Mouse (Mus musculus) lung, embryonic 15.5 days (tissue): ENCODE measurements around the gene Per1. TPM values are rescaled to one million over a fixed set of nuclear protein-coding genes. Genes with fewer than 3 reads are reported as not detected.

ENCODE experiments used
- ATAC-seq: fragments of 200-750 bp; cut with Nextera tagmentation; 2 replicates; pipeline ENCODE4 v1.8.0; 2017; ENCODE audit warnings: moderate number of reproducible peaks, borderline replicate concordance; ENCODE audit not compliant: low FRiP score, low TSS enrichment; ENCODE audit errors: extremely low read depth
- H3K27ac ChIP-seq: fragments of 300-500 bp; sonication (generic); 2 replicates; pipeline ENCODE4 v1.5.1; 2015; ENCODE audit warnings: moderate library complexity, mild to moderate bottlenecking, inconsistent platforms
- H3K27me3 ChIP-seq: fragments of 300-500 bp; sonication (generic); 2 replicates; pipeline ENCODE4 v1.6.1; 2015; ENCODE audit warnings: inconsistent platforms
- H3K36me3 ChIP-seq: fragments of 300-500 bp; sonication (generic); 2 replicates; pipeline ENCODE4 v1.6.1; 2015; ENCODE audit warnings: inconsistent platforms
- H3K4me1 ChIP-seq: fragments of 300-500 bp; sonication (generic); 2 replicates; pipeline ENCODE4 v1.6.1; 2015; ENCODE audit warnings: inconsistent platforms
- H3K4me2 ChIP-seq: fragments of 300-500 bp; sonication (generic); 2 replicates; pipeline ENCODE4 v1.6.1; 2015; ENCODE audit warnings: inconsistent platforms, mild to moderate bottlenecking, moderate library complexity
- H3K4me3 ChIP-seq: fragments of 300-500 bp; sonication (generic); 2 replicates; pipeline ENCODE4 v1.5.1; 2015; ENCODE audit warnings: mild to moderate bottlenecking, inconsistent platforms
- H3K9ac ChIP-seq: fragments of 300-500 bp; sonication (generic); 2 replicates; pipeline ENCODE4 v1.6.1; 2015; ENCODE audit warnings: inconsistent platforms
- H3K9me3 ChIP-seq: fragments of 300-500 bp; sonication (generic); 2 replicates; pipeline ENCODE4 v1.6.1; 2016; ENCODE audit warnings: inconsistent platforms
- WGBS: fragments of 180-500 bp; shearing (Covaris S2); methylation state at CpG from one replicate; pipeline ENCODE4 v1.1.7; 2015; 5-methylcytosine and 5-hydroxymethylcytosine counted together
- polyA plus RNA-seq: library from polyadenylated mRNA; unstranded; fragments of >200 nt; fragmentation: Nextera tagmentation; extraction: Ambion mirVana; gene quantifications from 2 replicates; pipeline ENCODE4 v1.2.1, GENCODE M21; 2015

Gene Per1
- polyA plus RNA-seq, 1 experiment from 2014 or later: 24.0 TPM

GRCm38 (mm10) chr11:69096987-69097900, 2.2 kb downstream of the Per1 start:
- WGBS: 1% methylated on average over 28 of the region's 29 CpGs
- Histone ChIP-seq H3K4me2 (peak overlapping the region; percentile 92), H3K4me1 (peaks cover 40% of the 10 kb centered on the region)

DNA sequence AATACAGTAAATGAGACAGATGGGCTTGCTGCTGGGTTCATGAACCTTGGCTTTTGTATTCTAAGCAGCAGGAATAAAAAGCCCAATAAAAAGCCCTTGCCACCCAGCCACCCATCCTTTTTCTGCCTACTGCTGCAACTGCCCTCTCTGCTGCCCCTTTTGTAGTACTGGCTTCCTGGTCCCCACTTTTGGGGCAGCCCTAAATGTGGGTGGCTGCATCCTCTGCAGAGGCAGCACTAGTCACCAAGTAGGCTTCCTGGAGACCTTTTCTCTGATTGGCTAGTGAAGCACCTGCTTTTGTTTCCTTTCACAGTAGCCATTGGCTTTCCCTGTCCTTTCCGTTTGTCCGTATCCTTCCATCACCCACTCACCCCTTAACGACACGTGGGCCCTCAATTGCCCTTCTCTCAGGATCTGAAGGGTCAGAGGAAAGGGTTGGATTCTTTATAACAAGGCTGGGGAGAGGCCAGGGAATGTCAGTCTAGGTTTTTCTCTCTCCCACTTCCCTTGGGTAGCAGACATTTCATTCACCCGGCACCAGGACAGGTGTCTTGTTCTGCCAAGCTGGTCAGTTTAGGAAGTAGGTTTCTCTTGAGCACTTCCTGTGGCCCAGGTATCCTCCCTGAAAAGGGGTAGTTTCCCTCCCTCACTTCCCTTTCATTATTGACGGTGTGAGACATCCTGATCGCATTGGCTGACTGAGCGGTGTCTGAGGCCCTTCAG, 3.2 kb downstream of the Per1 start:
- H3K4me2 ChIP-seq: peak overlapping the region; percentile 92
- H3K9ac ChIP-seq: peak overlapping the region; percentile 42
- peak overlapping the region; percentile 98 for H3K27ac ChIP-seq
- H3K27me3 ChIP-seq: no peaks in the 10 kb centered on the region
- WGBS: 17% methylated on average over 8 of the region's 8 CpGs
- ATAC-seq: no peak
- H3K36me3 ChIP-seq: peaks cover 29% of the 10 kb centered on the region
- no peaks in the 10 kb centered on the region for H3K9me3 ChIP-seq
- peaks cover 40% of the 10 kb centered on the region for H3K4me1 ChIP-seq
- H3K4me3 ChIP-seq: peak overlapping the region; percentile 69

More at GRCm38 (mm10) chr11:69096987-69097900, 2.2 kb downstream of the Per1 start:
- H3K27me3 ChIP-seq: no peaks in the 10 kb centered on the region
- peak overlapping the region; percentile 69 for H3K4me3 ChIP-seq
- peaks cover 25% of the 10 kb centered on the region for H3K36me3 ChIP-seq
- peak; percentile 69 for ATAC-seq
- H3K9ac ChIP-seq: peak overlapping the region; percentile 84
- peak overlapping the region; percentile 98 for H3K27ac ChIP-seq
- no peaks in the 10 kb centered on the region for H3K9me3 ChIP-seq

DNA sequence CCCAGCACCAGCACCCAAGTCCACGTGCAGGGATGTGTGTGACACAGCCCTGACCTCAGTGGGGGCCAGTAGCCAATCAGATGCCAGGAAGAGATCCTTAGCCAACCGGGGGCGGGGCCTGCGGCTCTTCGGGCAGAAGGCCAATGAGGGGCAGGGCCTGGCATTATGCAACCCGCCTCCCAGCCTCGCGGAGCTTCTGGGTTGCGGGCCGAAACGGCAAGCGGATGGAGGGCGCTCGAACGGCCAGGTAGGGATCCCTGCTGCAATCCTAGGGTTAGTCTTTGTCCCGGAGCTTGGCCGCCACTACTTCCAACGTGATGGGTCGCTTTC, 3.7 kb downstream of the Per1 start:
- ATAC-seq: peak; percentile 8; the same call in 1 of the 2 replicates
- Histone ChIP-seq H3K27me3 (no peaks in the 10 kb centered on the region), H3K4me2 (peak overlapping the region; percentile 92), H3K36me3 (peaks cover 35% of the 10 kb centered on the region), H3K4me3 (peak overlapping the region; percentile 69), H3K27ac (peak overlapping the region; percentile 98), H3K9me3 (no peaks in the 10 kb centered on the region), H3K4me1 (peaks cover 40% of the 10 kb centered on the region), H3K9ac (peak overlapping the region; percentile 65)
- under 1% methylated on average over 19 of the region's 19 CpGs for WGBS

DNA sequence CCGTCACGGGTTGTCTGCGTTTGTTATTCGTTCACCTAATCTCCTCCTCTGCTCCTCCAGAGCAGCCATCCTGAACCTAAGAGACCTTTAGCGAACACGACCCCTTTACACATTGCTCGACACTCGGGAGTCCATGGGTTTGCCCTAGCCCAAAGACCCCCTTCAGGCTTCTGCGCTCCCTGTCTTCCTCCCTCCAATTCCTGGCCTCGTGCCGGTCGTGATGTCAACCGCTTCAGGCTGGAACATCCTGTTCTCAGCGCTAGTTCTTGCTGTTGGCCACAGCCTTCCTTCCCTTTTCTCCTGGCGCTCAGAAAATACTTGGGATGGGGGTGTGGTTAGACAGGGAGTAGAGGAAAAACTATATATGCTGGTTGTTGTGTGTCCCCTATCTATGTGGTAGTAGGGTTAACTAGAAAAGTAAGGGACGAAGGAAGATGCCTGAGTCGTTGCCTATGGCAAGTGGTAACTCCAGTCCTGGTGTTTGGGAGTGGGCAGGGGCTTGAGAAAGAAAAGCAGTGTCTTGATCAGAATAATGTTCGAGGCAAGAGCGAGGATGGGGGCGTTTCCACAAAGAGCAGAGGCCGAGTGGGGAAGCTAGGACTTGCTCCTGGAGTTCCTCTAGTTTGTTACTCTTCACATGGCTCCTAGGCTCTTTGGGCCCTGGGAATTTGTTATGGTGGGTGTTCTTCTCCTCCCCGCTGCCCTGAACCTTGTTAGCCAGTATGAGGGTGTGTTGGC, 4.3 kb downstream of the Per1 start:
- peaks cover 41% of the 10 kb centered on the region for H3K36me3 ChIP-seq
- under 1% methylated on average over 22 of the region's 22 CpGs for WGBS
- H3K9ac ChIP-seq: peak overlapping the region; percentile 65
- no peaks in the 10 kb centered on the region for H3K27me3 ChIP-seq
- ATAC-seq: no peak
- no peaks in the 10 kb centered on the region for H3K9me3 ChIP-seq
- peak overlapping the region; percentile 98 for H3K27ac ChIP-seq
- peak overlapping the region; percentile 92 for H3K4me2 ChIP-seq
- H3K4me1 ChIP-seq: peaks cover 34% of the 10 kb centered on the region
- peak overlapping the region; percentile 69 for H3K4me3 ChIP-seq

DNA sequence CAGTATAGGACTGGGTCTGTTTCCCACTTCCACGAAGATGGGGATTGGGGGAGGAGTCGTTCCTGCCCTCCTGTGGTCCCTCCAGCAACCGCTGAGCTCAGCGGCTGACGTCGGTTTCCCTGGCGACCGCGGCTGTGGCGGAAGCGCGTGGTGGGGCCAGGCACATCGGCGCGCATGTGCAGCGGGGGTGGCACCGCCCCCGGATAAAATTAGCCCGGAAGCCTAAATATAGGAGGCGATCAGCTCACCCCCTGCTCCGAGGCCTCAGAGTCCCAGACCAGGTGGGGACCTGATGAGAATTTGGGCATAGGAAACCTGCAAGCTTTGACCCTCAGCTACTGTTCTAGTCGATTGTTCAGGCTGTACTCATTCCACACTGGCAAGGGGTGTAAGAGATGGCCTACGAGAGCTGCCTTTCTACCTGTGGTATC, 4.9 kb downstream of the Per1 start:
- Histone ChIP-seq H3K9me3 (no peaks in the 10 kb centered on the region), H3K4me2 (peak overlapping the region; percentile 92), H3K4me3 (peak overlapping the region; percentile 69), H3K36me3 (peaks cover 47% of the 10 kb centered on the region), H3K27me3 (no peaks in the 10 kb centered on the region), H3K9ac (peak overlapping the region; percentile 65), H3K4me1 (peaks cover 32% of the 10 kb centered on the region), H3K27ac (peak overlapping the region; percentile 98)
- WGBS: under 1% methylated on average over 23 of the region's 23 CpGs
- ATAC-seq: peak; percentile 7; the same call in 1 of the 2 replicates

DNA sequence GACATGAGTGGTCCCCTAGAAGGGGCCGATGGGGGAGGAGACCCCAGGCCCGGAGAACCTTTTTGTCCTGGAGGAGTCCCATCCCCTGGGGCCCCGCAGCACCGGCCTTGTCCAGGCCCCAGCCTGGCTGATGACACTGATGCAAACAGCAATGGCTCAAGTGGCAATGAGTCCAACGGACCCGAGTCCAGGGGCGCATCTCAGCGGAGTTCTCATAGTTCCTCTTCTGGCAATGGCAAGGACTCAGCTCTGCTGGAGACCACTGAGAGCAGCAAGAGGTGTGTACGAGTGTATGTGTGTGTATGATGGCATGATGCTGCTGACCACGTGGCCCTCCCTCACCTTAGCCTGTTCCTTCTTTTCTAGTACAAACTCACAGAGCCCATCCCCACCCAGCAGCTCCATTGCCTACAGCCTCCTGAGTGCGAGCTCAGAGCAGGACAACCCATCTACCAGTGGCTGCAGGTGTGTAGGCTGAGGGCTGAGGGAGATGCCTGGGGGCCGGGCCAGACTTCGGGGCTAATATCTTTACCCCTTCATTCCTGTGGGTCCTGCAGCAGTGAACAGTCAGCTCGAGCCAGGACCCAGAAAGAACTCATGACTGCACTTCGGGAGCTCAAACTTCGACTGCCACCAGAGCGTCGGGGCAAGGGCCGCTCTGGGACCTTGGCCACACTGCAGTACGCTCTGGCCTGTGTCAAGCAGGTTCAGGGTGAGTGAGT, 5.8 kb downstream of the Per1 start:
- WGBS: 85% methylated on average over 20 of the region's 20 CpGs
- peak overlapping the region; percentile 65; the same call in 1 of the 2 replicates for H3K9ac ChIP-seq
- no peak for ATAC-seq
- H3K36me3 ChIP-seq: peaks cover 55% of the 10 kb centered on the region
- H3K4me3 ChIP-seq: peak overlapping the region; percentile 69; the same call in 1 of the 2 replicates
- no peaks in the 10 kb centered on the region for H3K9me3 ChIP-seq
- H3K27me3 ChIP-seq: no peaks in the 10 kb centered on the region
- peak overlapping the region; percentile 92 for H3K4me2 ChIP-seq
- H3K4me1 ChIP-seq: peaks cover 32% of the 10 kb centered on the region
- 0 out of 2 replicates have a peak overlapping the region, but pooled peaks have one; percentile 41 for H3K27ac ChIP-seq

DNA sequence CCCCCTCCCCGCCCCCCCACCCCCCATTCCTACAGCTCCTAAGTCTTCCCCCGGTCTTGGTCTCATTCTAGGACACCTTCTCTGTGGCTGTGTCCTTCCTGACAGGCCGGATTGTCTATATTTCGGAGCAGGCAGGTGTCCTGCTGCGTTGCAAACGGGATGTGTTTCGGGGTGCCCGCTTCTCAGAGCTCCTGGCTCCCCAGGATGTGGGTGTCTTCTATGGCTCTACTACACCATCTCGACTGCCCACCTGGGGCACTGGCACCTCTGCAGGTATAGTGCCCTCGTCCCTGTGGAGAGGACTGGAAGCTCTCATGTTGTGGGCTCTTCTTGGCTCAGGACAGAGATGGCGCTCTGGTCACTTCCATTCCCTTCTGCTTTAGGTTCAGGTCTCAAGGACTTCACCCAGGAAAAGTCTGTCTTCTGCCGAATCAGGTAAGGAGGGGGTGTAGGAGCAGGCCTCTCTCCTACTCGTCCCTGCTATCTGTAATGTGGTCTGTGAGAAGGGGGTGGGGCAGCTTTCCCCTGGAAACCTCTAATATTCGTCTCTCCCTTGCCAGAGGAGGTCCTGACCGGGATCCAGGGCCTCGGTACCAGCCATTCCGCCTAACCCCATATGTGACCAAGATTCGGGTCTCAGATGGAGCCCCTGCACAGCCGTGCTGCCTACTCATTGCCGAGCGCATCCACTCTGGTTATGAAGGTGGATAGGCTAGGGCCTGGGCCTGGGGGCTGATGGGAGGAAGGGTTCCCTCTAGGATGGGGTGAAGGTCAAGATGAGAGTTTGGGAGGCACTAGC, 6.8 kb downstream of the Per1 start:
- peaks cover 32% of the 10 kb centered on the region for H3K4me1 ChIP-seq
- 86% methylated on average over 21 of the region's 21 CpGs for WGBS
- H3K9ac ChIP-seq: no peak overlapping the region
- no peaks in the 10 kb centered on the region for H3K27me3 ChIP-seq
- ATAC-seq: no peak
- H3K36me3 ChIP-seq: peaks cover 65% of the 10 kb centered on the region
- H3K27ac ChIP-seq: no peak overlapping the region
- no peaks in the 10 kb centered on the region for H3K9me3 ChIP-seq
- H3K4me3 ChIP-seq: no peak overlapping the region
- H3K4me2 ChIP-seq: no peak overlapping the region

DNA sequence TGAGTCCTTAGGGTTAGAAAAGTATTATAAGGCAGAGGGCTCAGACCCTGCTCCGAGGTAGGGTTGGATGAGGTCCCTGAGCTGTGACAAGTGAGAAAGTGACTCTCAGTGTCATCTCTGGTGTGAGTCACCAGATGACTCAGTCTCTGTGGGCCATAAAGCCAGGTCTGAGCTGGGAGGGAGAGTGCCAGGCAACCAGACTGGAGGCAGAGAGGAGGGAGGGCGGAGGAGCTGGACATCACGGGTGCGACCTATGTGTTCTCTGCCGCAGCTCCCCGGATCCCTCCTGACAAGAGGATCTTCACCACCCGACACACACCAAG, 7.3 kb downstream of the Per1 start:
- H3K27ac ChIP-seq: no peak overlapping the region
- 91% methylated on average over 7 of the region's 7 CpGs for WGBS
- H3K4me3 ChIP-seq: no peak overlapping the region
- no peaks in the 10 kb centered on the region for H3K9me3 ChIP-seq
- H3K27me3 ChIP-seq: no peaks in the 10 kb centered on the region
- peaks cover 71% of the 10 kb centered on the region for H3K36me3 ChIP-seq
- H3K4me1 ChIP-seq: peaks cover 32% of the 10 kb centered on the region
- no peak overlapping the region for H3K9ac ChIP-seq
- ATAC-seq: no peak
- no peak overlapping the region for H3K4me2 ChIP-seq

DNA sequence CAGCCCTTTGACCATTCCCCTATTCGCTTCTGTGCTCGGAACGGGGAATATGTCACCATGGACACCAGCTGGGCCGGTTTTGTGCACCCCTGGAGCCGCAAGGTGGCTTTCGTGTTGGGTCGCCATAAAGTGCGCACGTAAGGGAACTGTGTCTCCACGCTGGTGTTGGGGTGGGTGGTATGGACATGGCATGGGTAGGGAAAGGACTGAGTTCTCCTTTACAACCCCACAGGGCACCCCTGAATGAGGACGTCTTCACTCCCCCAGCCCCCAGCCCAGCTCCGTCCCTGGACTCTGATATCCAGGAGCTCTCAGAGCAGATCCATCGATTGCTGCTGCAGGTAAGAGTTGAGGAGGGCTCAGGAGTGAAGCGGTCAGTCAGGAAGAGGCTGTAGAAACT, 8.1 kb downstream of the Per1 start:
- no peak overlapping the region for H3K27ac ChIP-seq
- no peak overlapping the region for H3K9ac ChIP-seq
- H3K27me3 ChIP-seq: no peaks in the 10 kb centered on the region
- WGBS: 95% methylated on average over 14 of the region's 14 CpGs
- H3K4me2 ChIP-seq: no peak overlapping the region
- peaks cover 24% of the 10 kb centered on the region for H3K4me1 ChIP-seq
- ATAC-seq: no peak
- peaks cover 78% of the 10 kb centered on the region for H3K36me3 ChIP-seq
- H3K4me3 ChIP-seq: no peak overlapping the region
- H3K9me3 ChIP-seq: no peaks in the 10 kb centered on the region

GRCm38 (mm10) chr11:69103531-69104435, 8.8 kb downstream of the Per1 start:
- Histone ChIP-seq H3K4me2 (no peak overlapping the region), H3K27ac (no peak overlapping the region), H3K27me3 (no peaks in the 10 kb centered on the region), H3K9ac (no peak overlapping the region), H3K9me3 (no peaks in the 10 kb centered on the region), H3K4me3 (no peak overlapping the region), H3K4me1 (peaks cover 19% of the 10 kb centered on the region), H3K36me3 (peaks cover 84% of the 10 kb centered on the region)
- 90% methylated on average over 15 of the region's 15 CpGs for WGBS
- ATAC-seq: no peak
